In the genomic region with DNA sequence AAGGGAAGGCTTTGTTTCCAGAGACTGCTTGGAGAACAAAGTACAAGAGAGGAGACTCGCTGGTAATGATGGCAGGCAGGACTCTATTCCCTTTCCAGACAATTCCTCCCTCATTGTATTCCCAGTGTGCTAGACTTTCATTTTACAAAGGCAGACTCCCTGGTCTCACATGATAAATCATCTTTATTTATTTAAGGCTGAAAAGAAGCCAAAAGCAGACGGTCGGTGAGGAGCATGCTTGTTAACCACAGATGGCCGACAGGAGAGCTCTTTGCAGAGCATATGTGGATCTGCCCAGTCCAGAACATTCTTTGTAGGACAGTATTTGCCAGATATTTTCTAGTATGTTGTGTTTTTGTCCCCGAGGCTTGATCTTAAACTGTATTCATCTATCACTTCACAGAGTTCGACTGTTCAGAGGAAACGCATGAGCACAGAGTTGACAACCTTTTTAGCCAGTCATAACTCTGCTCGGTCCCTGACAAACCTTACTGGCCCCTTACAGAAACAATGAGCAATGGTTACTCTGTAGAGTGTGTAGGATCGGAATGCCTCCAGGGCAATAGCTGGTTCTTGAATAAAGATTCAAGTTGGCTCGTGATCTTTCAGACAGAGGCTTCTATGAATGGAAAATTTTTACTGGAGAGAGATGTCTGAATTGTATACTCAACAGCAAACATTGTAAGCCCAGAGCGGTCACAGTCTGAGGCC, we compare ENCODE assay signal across 7 mouse cellular contexts. TPM values are rescaled to one million over a fixed set of nuclear protein-coding genes. Genes with fewer than 3 reads are reported as not detected.
A peak's percentile ranks its signal among the peaks of the same experiment; 100 is the strongest.
DNase-seq lines count a peak whose midpoint lies in the region; ATAC-seq and TF ChIP-seq lines count a peak whose summit lies in the region.

No protein-coding gene starts in this region.

- no peaks in the 10 kb centered on the region for H3K9me3 ChIP-seq in hindbrain, embryonic 16.5 days (ENCODE audit: control insufficient read depth, low read length)
- H3K9me3 ChIP-seq in hindbrain, embryonic 12.5 days (replicated peaks), result no peaks in the 10 kb centered on the region
- no peaks in the 10 kb centered on the region for H3K9me3 ChIP-seq in neural tube, embryonic 13.5 days
- H3K9me3 ChIP-seq in neural tube, embryonic 15.5 days (replicated peaks), result no peaks in the 10 kb centered on the region
- H3K9me3 ChIP-seq in limb, embryonic 15.5 days, result no peaks in the 10 kb centered on the region
- no peaks in the 10 kb centered on the region for H3K9me3 ChIP-seq in liver, postnatal 0 days (ENCODE audit: low read length)

- ATAC-seq in hindbrain, embryonic 16.5 days, result peak; percentile 48; the same call in 1 of the 2 replicates
- ATAC-seq in hindbrain, embryonic 12.5 days (ENCODE audit: low FRiP score), result no peak
- peak; percentile 52; the same call in 1 of the 2 replicates for ATAC-seq in neural tube, embryonic 13.5 days (ENCODE audit: low read depth)
- no peak for ATAC-seq in neural tube, embryonic 15.5 days (ENCODE audit: low FRiP score)
- peak; percentile 55 for ATAC-seq in limb, embryonic 15.5 days (ENCODE audit: insufficient number of reproducible peaks, low FRiP score, low TSS enrichment, low read depth)
- no peak for ATAC-seq in liver, postnatal 0 days

- no peak for TF ChIP-seq CTCF in liver, postnatal 0 days (IDR thresholded peaks at IDR 0.05; ENCODE audit: low read depth)

- H3K4me3 ChIP-seq in hindbrain, embryonic 16.5 days (ENCODE audit: low read length), result no peak overlapping the region
- H3K4me3 ChIP-seq in hindbrain, embryonic 12.5 days, result no peak overlapping the region
- H3K4me3 ChIP-seq in neural tube, embryonic 13.5 days, result no peak overlapping the region
- H3K4me3 ChIP-seq in neural tube, embryonic 15.5 days (replicated peaks), result no peak overlapping the region
- H3K4me3 ChIP-seq in limb, embryonic 15.5 days, result no peak overlapping the region
- no peak overlapping the region for H3K4me3 ChIP-seq in liver, postnatal 0 days (ENCODE audit: low read depth, low read length)

- WGBS in hindbrain, embryonic 16.5 days, result 47% methylated on average over 11 of the region's 11 CpGs
- 61% methylated on average over 11 of the region's 11 CpGs for WGBS in hindbrain, embryonic 12.5 days
- 31% methylated on average over 11 of the region's 11 CpGs for WGBS in neural tube, embryonic 13.5 days
- 37% methylated on average over 11 of the region's 11 CpGs for WGBS in neural tube, embryonic 15.5 days
- 31% methylated on average over 11 of the region's 11 CpGs for whole genome bisulfite sequencing in limb, embryonic 15.5 days
- 71% methylated on average over 11 of the region's 11 CpGs for WGBS in liver, postnatal 0 days (ENCODE audit: insufficient replicate concordance)

- no peak overlapping the region for H3K4me2 ChIP-seq in hindbrain, embryonic 16.5 days (ENCODE audit: low read length)
- no peak overlapping the region for H3K4me2 ChIP-seq in hindbrain, embryonic 12.5 days (replicated peaks)
- H3K4me2 ChIP-seq in neural tube, embryonic 13.5 days, result no peak overlapping the region
- H3K4me2 ChIP-seq in neural tube, embryonic 15.5 days, result no peak overlapping the region
- H3K4me2 ChIP-seq in limb, embryonic 15.5 days, result no peak overlapping the region
- H3K4me2 ChIP-seq in liver, postnatal 0 days (ENCODE audit: low read depth, low read length), result no peak overlapping the region

- no peak for DNase-seq in liver, postnatal 0 days
- DNase-seq in adrenal gland, adult 8-10 months, result no peak

- no peak overlapping the region for H3K9ac ChIP-seq in hindbrain, embryonic 16.5 days (ENCODE audit: low read depth, low read length)
- no peak overlapping the region for H3K9ac ChIP-seq in hindbrain, embryonic 12.5 days
- H3K9ac ChIP-seq in neural tube, embryonic 13.5 days, result no peak overlapping the region
- H3K9ac ChIP-seq in neural tube, embryonic 15.5 days (replicated peaks), result no peak overlapping the region
- H3K9ac ChIP-seq in limb, embryonic 15.5 days, result no peak overlapping the region
- no peak overlapping the region for H3K9ac ChIP-seq in liver, postnatal 0 days (replicated peaks)

- H3K27ac ChIP-seq in hindbrain, embryonic 16.5 days (ENCODE audit: low read depth, low read length), result no peak overlapping the region
- no peak overlapping the region for H3K27ac ChIP-seq in hindbrain, embryonic 12.5 days
- H3K27ac ChIP-seq in neural tube, embryonic 13.5 days (replicated peaks), result no peak overlapping the region
- H3K27ac ChIP-seq in neural tube, embryonic 15.5 days (replicated peaks), result no peak overlapping the region
- no peak overlapping the region; the same call in 1 of the 2 replicates for H3K27ac ChIP-seq in limb, embryonic 15.5 days
- no peak overlapping the region for H3K27ac ChIP-seq in liver, postnatal 0 days (ENCODE audit: low read depth)

- no peaks in the 10 kb centered on the region for H3K27me3 ChIP-seq in hindbrain, embryonic 16.5 days (replicated peaks; ENCODE audit: control insufficient read depth, insufficient read depth, low read length)
- no peaks in the 10 kb centered on the region for H3K27me3 ChIP-seq in hindbrain, embryonic 12.5 days
- H3K27me3 ChIP-seq in neural tube, embryonic 13.5 days, result no peaks in the 10 kb centered on the region
- no peaks in the 10 kb centered on the region for H3K27me3 ChIP-seq in neural tube, embryonic 15.5 days (replicated peaks)
- H3K27me3 ChIP-seq in limb, embryonic 15.5 days, result no peaks in the 10 kb centered on the region
- H3K27me3 ChIP-seq in liver, postnatal 0 days (ENCODE audit: insufficient read depth, low read length), result no peaks in the 10 kb centered on the region

- TF ChIP-seq EP300 in liver, postnatal 0 days (IDR thresholded peaks at IDR 0.05; ENCODE audit: low read depth), result no peak

- peaks cover 5% of the 10 kb centered on the region; the same call in 1 of the 2 replicates for H3K4me1 ChIP-seq in hindbrain, embryonic 16.5 days (ENCODE audit: control insufficient read depth, insufficient read depth, low read depth, low read length)
- peaks cover 22% of the 10 kb centered on the region for H3K4me1 ChIP-seq in hindbrain, embryonic 12.5 days
- peaks cover 30% of the 10 kb centered on the region for H3K4me1 ChIP-seq in neural tube, embryonic 13.5 days (replicated peaks)
- peaks cover 21% of the 10 kb centered on the region for H3K4me1 ChIP-seq in neural tube, embryonic 15.5 days
- H3K4me1 ChIP-seq in limb, embryonic 15.5 days, result 0 out of 2 replicates have a peak, but pooled peaks cover 9% of the 10 kb centered on the region
- no peaks in the 10 kb centered on the region; the same call in 1 of the 2 replicates for H3K4me1 ChIP-seq in liver, postnatal 0 days (ENCODE audit: insufficient read depth)

- no peaks in the 10 kb centered on the region for H3K36me3 ChIP-seq in hindbrain, embryonic 16.5 days (ENCODE audit: control insufficient read depth, insufficient read depth, low read length)
- no peaks in the 10 kb centered on the region for H3K36me3 ChIP-seq in hindbrain, embryonic 12.5 days
- no peaks in the 10 kb centered on the region for H3K36me3 ChIP-seq in neural tube, embryonic 13.5 days
- no peaks in the 10 kb centered on the region for H3K36me3 ChIP-seq in neural tube, embryonic 15.5 days
- H3K36me3 ChIP-seq in limb, embryonic 15.5 days, result no peaks in the 10 kb centered on the region
- H3K36me3 ChIP-seq in liver, postnatal 0 days (replicated peaks; ENCODE audit: insufficient read depth, low read length), result no peaks in the 10 kb centered on the region

RNA-seq across cellular contexts. Expression of a gene that starts 28.0 kb away (rescaled TPM):
- 20.7 and 21.6 TPM in 2 replicates for polyA plus RNA-seq in hindbrain, embryonic 16.5 days (2015; fragmentation: Nextera tagmentation; extraction: Ambion mirVana)
- polyA plus RNA-seq in hindbrain, embryonic 12.5 days (2016; fragmentation: Nextera tagmentation; extraction: Ambion mirVana), result 48.2 and 50.2 TPM in 2 replicates
- polyA plus RNA-seq in neural tube, embryonic 13.5 days (2015; fragmentation: Nextera tagmentation; extraction: Ambion mirVana), result 31.8 and 39.2 TPM in 2 replicates
- polyA plus RNA-seq in neural tube, embryonic 15.5 days (2015; fragmentation: Nextera tagmentation; extraction: Ambion mirVana), result 17.7 and 21.3 TPM in 2 replicates
- 14.7 and 17.8 TPM in 2 replicates for polyA plus RNA-seq in limb, embryonic 15.5 days (2015; fragmentation: Nextera tagmentation; extraction: Ambion mirVana)
- polyA plus RNA-seq in liver, postnatal 0 days (2015; fragmentation: Nextera tagmentation; extraction: Ambion mirVana), result 0.40 and 0.59 TPM in 2 replicates
- 1 to 10 TPM; 1.8 to 2.6 (median 1.9) TPM for total RNA-seq in adrenal gland, adult 8-10 months (2022)

Comparison
In these comparisons a context has a peak if more than half of its experiments do, and no peak if none do; other contexts are left out.
1. ATAC-seq: peak in hindbrain, embryonic 16.5 days (single experiment), neural tube, embryonic 13.5 days (single experiment) and limb, embryonic 15.5 days (single experiment); none in hindbrain, embryonic 12.5 days (single experiment), neural tube, embryonic 15.5 days (single experiment) and liver, postnatal 0 days (single experiment).